Mouse (Mus musculus): Measurements from ENCODE around the gene Zfp366.

DNA sequence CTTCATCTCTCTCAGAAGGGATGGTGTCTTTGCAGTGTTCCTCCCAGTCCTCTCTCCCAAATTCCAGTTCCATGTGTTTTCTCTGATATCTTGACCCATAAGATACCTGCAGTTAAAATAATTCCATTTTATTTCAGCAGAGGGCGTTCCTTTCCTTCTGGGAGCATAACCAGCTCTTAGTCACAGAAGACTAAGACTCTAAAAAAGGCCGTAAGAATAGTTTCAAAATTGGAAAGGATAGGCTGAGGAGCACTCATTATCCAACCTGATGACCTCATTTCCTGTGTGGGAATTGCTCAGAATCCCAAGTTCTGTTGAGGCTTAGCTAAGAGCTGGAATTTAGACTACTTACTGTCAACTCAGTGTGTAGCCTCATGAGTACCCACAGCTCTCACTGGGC, 14.3 kb upstream of the Zfp366 start:
- no peak for TF ChIP-seq CTCF (IDR thresholded peaks at IDR 0.05; ENCODE audit: insufficient read depth, low read depth, low read length)
- TF ChIP-seq POLR2A (IDR thresholded peaks at IDR 0.05; ENCODE audit: insufficient read depth, low read depth, low read length): no peak

Measured in olfactory bulb, adult 2 months (tissue).